Mouse (Mus musculus) MEL (cell line): ENCODE measurements at regions not wholly inside any gene's neighbourhood (a gene's known extent, or its start where the extent isn't known, plus 50 kb on each side); places are given as distances from the start of the nearest gene placed in this dataset.

Source experiments
- CTCF ChIP-seq, 3 experiments: IDR thresholded peaks in 2 of 3; conservative IDR thresholded peaks in 1 of 3; 2 replicates each; pipeline ENCODE4 v1.5.1; 2011 to 2012; ENCODE audit warnings: low read length in 3 of 3, low read depth in 2 of 3, mild to moderate bottlenecking in 2 of 3, improper control_type of control experiment in 1 of 3, inconsistent platforms in 1 of 3, mixed read lengths in 1 of 3, moderate library complexity in 1 of 3; ENCODE audit not compliant: control insufficient read depth in 1 of 3, insufficient read depth in 1 of 3, poor library complexity in 1 of 3, severe bottlenecking in 1 of 3
- E2F4 ChIP-seq: IDR thresholded peaks from 2 replicates; pipeline ENCODE4 v1.6.1; 2011; ENCODE audit warnings: low read depth, low read length, improper control_type of control experiment, borderline replicate concordance
- GABPA ChIP-seq: IDR thresholded peaks from 2 replicates; pipeline ENCODE4 v1.6.1; 2012; ENCODE audit warnings: low read depth, mild to moderate bottlenecking, inconsistent platforms, low read length, improper control_type of control experiment, moderate library complexity
- GATA1 ChIP-seq: IDR thresholded peaks from 2 replicates; pipeline ENCODE4 v1.6.1; 2011; ENCODE audit warnings: low read depth, low read length, improper control_type of control experiment
- HCFC1 ChIP-seq: IDR thresholded peaks from 2 replicates; pipeline ENCODE4 v1.6.1; 2012; ENCODE audit warnings: low read depth, mild to moderate bottlenecking, inconsistent platforms, low read length, improper control_type of control experiment, moderate library complexity
- MAX ChIP-seq: IDR thresholded peaks from 2 replicates; pipeline ENCODE4 v1.6.1; 2011; ENCODE audit warnings: low read length, improper control_type of control experiment
- MYC ChIP-seq: IDR thresholded peaks from 2 replicates; pipeline ENCODE4 v1.6.1; 2011; ENCODE audit warnings: low read depth, mild to moderate bottlenecking, low read length, improper control_type of control experiment, moderate library complexity
- POLR2A ChIP-seq, 2 experiments: IDR thresholded peaks; 2 replicates each; pipeline ENCODE4 v1.6.1; 2011 to 2012; ENCODE audit warnings: low read length in 2 of 2, mild to moderate bottlenecking in 2 of 2, control low read depth in 1 of 2, improper control_type of control experiment in 1 of 2, low read depth in 1 of 2, moderate library complexity in 1 of 2; ENCODE audit not compliant: control insufficient read depth in 1 of 2, insufficient read depth in 1 of 2, poor library complexity in 1 of 2
- POLR2AphosphoS2 ChIP-seq: IDR thresholded peaks from 2 replicates; pipeline ENCODE4 v1.6.1; 2011; ENCODE audit warnings: low read length, improper control_type of control experiment
- SIN3A ChIP-seq: IDR thresholded peaks from 2 replicates; pipeline ENCODE4 v1.6.1; 2012; ENCODE audit warnings: low read length, improper control_type of control experiment, inconsistent platforms
- UBTF ChIP-seq: IDR thresholded peaks from 2 replicates; pipeline ENCODE4 v1.6.1; 2012; ENCODE audit warnings: low read depth, mild to moderate bottlenecking, inconsistent platforms, low read length, improper control_type of control experiment, moderate library complexity, borderline replicate concordance; ENCODE audit not compliant: insufficient read depth
- ZMIZ1 ChIP-seq: IDR thresholded peaks from 2 replicates; pipeline ENCODE4 v1.6.1; 2012; ENCODE audit warnings: low read depth, mild to moderate bottlenecking, inconsistent platforms, low read length, improper control_type of control experiment, moderate library complexity

GRCm38 (mm10) chr7:95004161-95004560, 1166.9 kb upstream of the Tenm4 start:
- TF ChIP-seq ZMIZ1, result no peak
- no peak for TF ChIP-seq E2F4
- TF ChIP-seq GABPA, result no peak
- no peak for TF ChIP-seq POLR2A (IDR thresholded peaks at IDR 0.05; ENCODE audit: control insufficient read depth in 1 of 2, insufficient read depth in 1 of 2, low read depth in 1 of 2, low read length in 2 of 2, poor library complexity in 1 of 2)
- TF ChIP-seq HCFC1, result no peak
- TF ChIP-seq POLR2AphosphoS2, result no peak
- no peak for TF ChIP-seq SIN3A
- TF ChIP-seq CTCF (IDR thresholded peaks at IDR 0.05 in 2 of 3, conservative IDR thresholded peaks at IDR 0.05 in 1 of 3; ENCODE audit: control insufficient read depth in 1 of 3, insufficient read depth in 1 of 3, low read depth in 2 of 3, low read length in 3 of 3, poor library complexity in 1 of 3, severe bottlenecking in 1 of 3), result no peak
- no peak for TF ChIP-seq UBTF
- no peak for TF ChIP-seq MYC
- TF ChIP-seq MAX, result no peak
- no peak for TF ChIP-seq GATA1
